Mouse (Mus musculus) stomach, postnatal 0 days (tissue): ENCODE data around the gene Trim2.

Experiments
- CTCF ChIP-seq: IDR thresholded peaks from 2 replicates; pipeline ENCODE4 v1.5.1; 2016; ENCODE audit warnings: antibody characterized with exemption, low read depth, mild to moderate bottlenecking, moderate library complexity
- EP300 ChIP-seq: optimal IDR thresholded peaks from 2 replicates; pipeline ENCODE3; 2016; ENCODE audit warnings: antibody characterized with exemption

GRCm38 (mm10) chr3:84346456-84347150 is 39.9 kb upstream of the Trim2 start:
- TF ChIP-seq CTCF, result peak; percentile 56
- TF ChIP-seq EP300, result no peak
